Mouse (Mus musculus) hindbrain, embryonic 10.5 days (tissue): Measurements from ENCODE around the gene Fdx1l. TPM values are rescaled to one million over a fixed set of nuclear protein-coding genes. Genes with fewer than 3 reads are reported as not detected.

Experiments used
- DNase-seq: peaks from one replicate; pipeline ENCODE4 v3.0.0-alpha.2; 2017; ENCODE audit warnings: low spot score
- H3K27ac ChIP-seq: fragments of 300-500 bp; sonication (generic); 2 replicates; pipeline ENCODE4 v1.5.1; 2016; ENCODE audit warnings: mild to moderate bottlenecking, moderate library complexity
- H3K27me3 ChIP-seq: fragments of 300-500 bp; sonication (generic); 2 replicates; pipeline ENCODE4 v1.6.1; 2016; ENCODE audit warnings: mild to moderate bottlenecking; ENCODE audit not compliant: poor library complexity, insufficient read depth, severe bottlenecking
- H3K36me3 ChIP-seq: fragments of 300-500 bp; sonication (generic); 2 replicates; pipeline ENCODE4 v1.6.1; 2016; ENCODE audit warnings: mild to moderate bottlenecking, moderate library complexity
- H3K4me1 ChIP-seq: fragments of 300-500 bp; sonication (generic); replicated peaks from 2 replicates; pipeline ENCODE4 v1.6.1; 2016; ENCODE audit warnings: mild to moderate bottlenecking
- H3K4me3 ChIP-seq: fragments of 300-500 bp; sonication (generic); 2 replicates; pipeline ENCODE4 v1.5.1; 2016; ENCODE audit warnings: mild to moderate bottlenecking, moderate library complexity
- H3K9me3 ChIP-seq: fragments of 300-500 bp; sonication (generic); 2 replicates; pipeline ENCODE4 v1.6.1; 2016; ENCODE audit warnings: mild to moderate bottlenecking, moderate library complexity
- WGBS: fragments of 180-500 bp; shearing (Covaris S2); methylation state at CpG from one replicate; pipeline ENCODE4 v1.1.7; 2016; 5-methylcytosine and 5-hydroxymethylcytosine counted together
- polyA plus RNA-seq: library from polyadenylated mRNA; unstranded; fragments of >200 nt; fragmentation: Nextera tagmentation; extraction: Ambion mirVana; gene quantifications from 2 replicates; pipeline ENCODE4 v1.2.1, GENCODE M21; 2016

The Fdx1l gene
- polyA plus RNA-seq, 1 experiment from 2014 or later, result 66.3 TPM

GRCm38 (mm10) chr9:21031251-21031895 lies 42.0 kb downstream of the Fdx1l start:
- peak; percentile 65 for DNase-seq
- under 1% methylated on average over 36 of the region's 36 CpGs for WGBS
- no peak overlapping the region for H3K27ac ChIP-seq
- H3K4me1 ChIP-seq, result peaks cover 75% of the 10 kb centered on the region
- H3K4me3 ChIP-seq, result peak overlapping the region; percentile 55
- H3K27me3 ChIP-seq, result peaks cover 100% of the 10 kb centered on the region
- no peaks in the 10 kb centered on the region for H3K36me3 ChIP-seq
- H3K9me3 ChIP-seq, result no peaks in the 10 kb centered on the region

GRCm38 (mm10) chr9:21030781-21031250 lies 42.6 kb downstream of the Fdx1l start:
- peaks cover 100% of the 10 kb centered on the region for H3K27me3 ChIP-seq
- H3K27ac ChIP-seq, result no peak overlapping the region
- H3K4me3 ChIP-seq, result peak overlapping the region; percentile 55
- peaks cover 70% of the 10 kb centered on the region for H3K4me1 ChIP-seq
- no peaks in the 10 kb centered on the region for H3K9me3 ChIP-seq
- no peaks in the 10 kb centered on the region for H3K36me3 ChIP-seq
- under 1% methylated on average over 13 of the region's 13 CpGs for WGBS
- peak; percentile 83 for DNase-seq

- no peak for DNase-seq
- H3K4me1 ChIP-seq, result peaks cover 64% of the 10 kb centered on the region
- H3K9me3 ChIP-seq, result no peaks in the 10 kb centered on the region
- H3K27me3 ChIP-seq, result peaks cover 100% of the 10 kb centered on the region
- no peak overlapping the region; the same call in 1 of the 2 replicates for H3K27ac ChIP-seq
- peak overlapping the region; percentile 55 for H3K4me3 ChIP-seq
- 20% methylated on average over 22 of the region's 22 CpGs for WGBS
- no peaks in the 10 kb centered on the region for H3K36me3 ChIP-seq
Measured at GRCm38 (mm10) chr9:21030055-21030600, 43.3 kb downstream of the Fdx1l start.

- peak; percentile 83 for DNase-seq
- Histone ChIP-seq H3K27ac (peak within 1 kb of the TSS; percentile 75), H3K4me3 (peak within 1 kb of the TSS; percentile 55), H3K9me3 (no peaks in the 10 kb centered on the region), H3K36me3 (no peaks in the 10 kb centered on the region), H3K27me3 (peaks cover 95% of the 10 kb centered on the region), H3K4me1 (peaks cover 58% of the 10 kb centered on the region)
- WGBS, result 2% methylated on average over 37 of the region's 37 CpGs
Measured at GRCm38 (mm10) chr9:21029291-21030054, 43.9 kb downstream of the Fdx1l start, which contains the start of gene Icam4. Gene Icam4, plus strand, starts transcription at chr9:21029373.

- no peaks in the 10 kb centered on the region for H3K9me3 ChIP-seq
- H3K27me3 ChIP-seq, result peaks cover 87% of the 10 kb centered on the region
- H3K4me1 ChIP-seq, result peaks cover 55% of the 10 kb centered on the region
- WGBS, result 71% methylated on average over 6 of the region's 6 CpGs
- H3K4me3 ChIP-seq, result 0 out of 2 replicates have a peak overlapping the region, but pooled peaks have one; percentile 55
- H3K27ac ChIP-seq, result 0 out of 2 replicates have a peak overlapping the region, but pooled peaks have one; percentile 75
- no peak for DNase-seq
- H3K36me3 ChIP-seq, result no peaks in the 10 kb centered on the region
Measured at GRCm38 (mm10) chr9:21028560-21029110, 44.8 kb downstream of the Fdx1l start.

GRCm38 (mm10) chr9:21027774-21028290 lies 45.6 kb downstream of the Fdx1l start:
- Histone ChIP-seq H3K9me3 (no peaks in the 10 kb centered on the region), H3K36me3 (no peaks in the 10 kb centered on the region), H3K4me3 (no peak overlapping the region), H3K4me1 (peaks cover 47% of the 10 kb centered on the region), H3K27ac (no peak overlapping the region), H3K27me3 (peaks cover 79% of the 10 kb centered on the region)
- WGBS, result 56% methylated on average over 8 of the region's 8 CpGs
- no peak for DNase-seq

- DNase-seq, result no peak
Measured at GRCm38 (mm10) chr9:21026849-21027248, 46.6 kb downstream of the Fdx1l start.

GRCm38 (mm10) chr9:21025258-21025810 lies 48.1 kb downstream of the Fdx1l start:
- Histone ChIP-seq H3K27me3 (peaks cover 55% of the 10 kb centered on the region), H3K9me3 (no peaks in the 10 kb centered on the region), H3K4me3 (no peak overlapping the region), H3K4me1 (peaks cover 22% of the 10 kb centered on the region), H3K27ac (no peak overlapping the region), H3K36me3 (no peaks in the 10 kb centered on the region)
- DNase-seq, result no peak
- WGBS, result 72% methylated on average over 19 of the region's 19 CpGs

More at GRCm38 (mm10) chr9:21026849-21027248, 46.6 kb downstream of the Fdx1l start:
- peaks cover 37% of the 10 kb centered on the region for H3K4me1 ChIP-seq
- H3K27me3 ChIP-seq, result peaks cover 69% of the 10 kb centered on the region
- no peaks in the 10 kb centered on the region for H3K36me3 ChIP-seq
- H3K9me3 ChIP-seq, result no peaks in the 10 kb centered on the region
- 80% methylated on average over 12 of the region's 12 CpGs for WGBS
- no peak overlapping the region for H3K4me3 ChIP-seq
- peak overlapping the region; percentile 36; the same call in 1 of the 2 replicates for H3K27ac ChIP-seq

GRCm38 (mm10) chr9:21022726-21023125 lies 50.7 kb downstream of the Fdx1l start:
- Histone ChIP-seq H3K4me1 (0 out of 2 replicates have a peak, but pooled peaks cover 5% of the 10 kb centered on the region), H3K27me3 (peaks cover 46% of the 10 kb centered on the region), H3K4me3 (no peak overlapping the region), H3K36me3 (no peaks in the 10 kb centered on the region), H3K9me3 (no peaks in the 10 kb centered on the region), H3K27ac (no peak overlapping the region)
- no peak for DNase-seq
- WGBS, result 84% methylated on average over 1 of the region's 1 CpGs

GRCm38 (mm10) chr9:21022288-21022687 lies 51.1 kb downstream of the Fdx1l start:
- Histone ChIP-seq H3K4me1 (0 out of 2 replicates have a peak, but pooled peaks cover 4% of the 10 kb centered on the region), H3K4me3 (no peak overlapping the region), H3K27ac (no peak overlapping the region), H3K9me3 (no peaks in the 10 kb centered on the region), H3K36me3 (no peaks in the 10 kb centered on the region), H3K27me3 (peaks cover 46% of the 10 kb centered on the region)
- WGBS, result 61% methylated on average over 6 of the region's 6 CpGs
- DNase-seq, result no peak

- H3K27me3 ChIP-seq, result peaks cover 46% of the 10 kb centered on the region
Measured at GRCm38 (mm10) chr9:21021363-21021762, 52.1 kb downstream of the Fdx1l start.

GRCm38 (mm10) chr9:21018600-21018999 lies 54.8 kb downstream of the Fdx1l start:
- Histone ChIP-seq H3K27ac (no peak overlapping the region), H3K27me3 (peaks cover 60% of the 10 kb centered on the region), H3K36me3 (no peaks in the 10 kb centered on the region), H3K9me3 (no peaks in the 10 kb centered on the region), H3K4me3 (no peak overlapping the region), H3K4me1 (peaks cover 15% of the 10 kb centered on the region)
- DNase-seq, result no peak
- 78% methylated on average over 2 of the region's 2 CpGs for whole genome bisulfite sequencing

More at GRCm38 (mm10) chr9:21021363-21021762, 52.1 kb downstream of the Fdx1l start:
- DNase-seq, result no peak
- Histone ChIP-seq H3K4me1 (peaks cover under 1% of the 10 kb centered on the region; the same call in 1 of the 2 replicates), H3K9me3 (no peaks in the 10 kb centered on the region), H3K36me3 (no peaks in the 10 kb centered on the region), H3K27ac (no peak overlapping the region), H3K4me3 (no peak overlapping the region)
- 71% methylated on average over 3 of the region's 3 CpGs for WGBS
